Mouse (Mus musculus) kidney, adult 18-20 months (tissue): Measurements from ENCODE around the gene Fnbp1l.
A peak's percentile ranks its signal among the peaks of the same experiment; 100 is the strongest.

Experiments used
- DNase-seq: peaks from one replicate; pipeline ENCODE4 v3.0.0; 2021

The Fnbp1l gene

DNA sequence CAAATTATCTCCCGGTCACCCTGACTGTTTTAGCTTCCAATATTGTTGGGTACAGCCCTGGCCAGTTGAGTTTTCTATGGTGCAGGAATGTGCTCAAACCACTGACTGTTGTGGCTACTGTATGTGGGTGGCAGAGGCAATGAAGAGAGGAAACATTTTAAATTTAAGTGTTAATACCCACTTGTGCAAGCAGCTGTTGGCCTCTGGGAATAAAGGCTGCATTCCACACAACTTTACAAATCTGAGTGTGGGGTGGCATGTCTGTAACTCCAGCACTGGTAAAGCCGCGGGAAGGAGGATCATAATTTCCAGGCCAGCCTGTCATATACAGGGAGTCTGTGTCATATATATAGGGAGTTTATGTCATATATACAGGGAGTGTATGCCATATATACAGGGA, 99.2 kb downstream of the Fnbp1l start:
- no peak for DNase-seq

DNA sequence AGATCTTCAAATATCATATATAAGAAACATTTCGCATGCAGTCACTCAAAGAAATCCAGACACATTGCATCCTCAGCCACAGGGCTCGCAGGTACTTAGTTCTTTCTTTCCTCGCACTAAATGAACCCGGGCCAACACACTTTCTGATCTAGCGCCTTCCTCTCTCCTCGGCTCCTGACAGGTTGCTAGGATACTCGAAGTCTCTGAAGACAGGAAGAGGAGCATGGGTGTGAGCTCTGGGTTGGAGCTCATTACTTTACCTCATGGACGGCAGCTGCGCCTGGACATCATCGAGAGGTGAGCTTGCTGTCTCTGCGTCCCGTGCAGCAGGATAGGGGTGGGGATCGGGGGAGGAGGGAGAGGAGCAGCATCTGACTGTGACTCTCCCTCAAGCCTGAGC, 100.4 kb downstream of the Fnbp1l start:
- no peak for DNase-seq

DNA sequence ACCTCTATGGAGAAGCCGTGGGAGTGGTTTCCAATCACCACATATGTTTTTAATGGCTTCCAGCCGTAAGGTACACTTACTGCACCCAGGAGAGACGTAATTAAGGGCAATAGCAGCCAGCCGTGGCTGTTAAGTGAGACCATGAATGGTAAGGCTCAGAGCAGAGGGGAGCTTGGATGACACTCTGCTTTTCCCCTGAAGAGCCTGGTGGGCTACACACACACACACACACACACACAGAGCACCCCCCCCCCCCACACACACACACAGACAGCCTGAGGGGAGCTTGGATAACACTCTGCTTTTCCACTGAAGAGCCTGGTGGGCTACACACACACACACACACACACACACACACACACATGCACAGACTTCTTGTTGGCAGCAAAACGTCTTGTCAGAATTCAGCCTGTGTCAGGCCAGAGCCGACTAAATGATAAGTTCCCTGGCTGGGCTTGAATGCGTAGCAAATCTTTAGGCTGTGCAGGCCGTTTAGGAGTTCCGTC, 101.2 kb downstream of the Fnbp1l start:
- DNase-seq, result no peak

DNA sequence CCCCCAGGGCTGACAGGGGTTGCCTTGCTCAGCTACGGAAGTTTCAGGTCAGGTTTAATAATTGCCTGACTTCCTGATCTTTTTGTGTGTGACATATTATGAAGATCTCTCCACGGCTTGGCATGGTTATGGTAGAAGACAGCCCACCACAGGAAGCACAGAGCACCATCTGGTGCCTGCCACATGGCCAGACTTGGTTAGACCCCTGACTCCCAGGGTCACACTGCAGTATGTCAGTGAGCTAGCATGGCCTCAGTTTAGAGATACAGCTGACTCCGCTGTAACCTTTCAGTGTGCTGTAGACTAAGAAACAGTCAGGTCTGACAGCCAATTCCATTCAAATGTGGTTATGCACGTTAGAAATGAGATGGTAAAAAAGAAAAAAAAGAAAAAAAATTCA, 101.8 kb downstream of the Fnbp1l start:
- DNase-seq, result no peak

DNA sequence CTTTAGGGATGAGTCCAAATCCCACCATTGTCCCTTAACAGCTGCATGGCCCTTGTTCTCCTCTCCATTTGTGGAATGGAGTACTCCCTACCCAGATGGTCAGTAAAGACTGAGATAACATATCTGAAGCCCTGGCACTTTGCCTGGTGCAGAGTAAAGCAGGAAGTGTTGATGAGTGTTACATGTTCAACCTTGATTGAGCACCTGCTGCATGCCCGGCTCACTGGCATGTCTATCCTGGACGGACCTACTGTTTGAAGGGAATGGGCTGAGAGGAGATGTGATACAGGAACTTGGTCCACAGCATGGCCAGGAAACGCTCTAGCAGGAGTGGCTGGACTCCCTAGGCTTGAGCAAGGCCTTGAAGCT, 103.2 kb downstream of the Fnbp1l start:
- no peak for DNase-seq

DNA sequence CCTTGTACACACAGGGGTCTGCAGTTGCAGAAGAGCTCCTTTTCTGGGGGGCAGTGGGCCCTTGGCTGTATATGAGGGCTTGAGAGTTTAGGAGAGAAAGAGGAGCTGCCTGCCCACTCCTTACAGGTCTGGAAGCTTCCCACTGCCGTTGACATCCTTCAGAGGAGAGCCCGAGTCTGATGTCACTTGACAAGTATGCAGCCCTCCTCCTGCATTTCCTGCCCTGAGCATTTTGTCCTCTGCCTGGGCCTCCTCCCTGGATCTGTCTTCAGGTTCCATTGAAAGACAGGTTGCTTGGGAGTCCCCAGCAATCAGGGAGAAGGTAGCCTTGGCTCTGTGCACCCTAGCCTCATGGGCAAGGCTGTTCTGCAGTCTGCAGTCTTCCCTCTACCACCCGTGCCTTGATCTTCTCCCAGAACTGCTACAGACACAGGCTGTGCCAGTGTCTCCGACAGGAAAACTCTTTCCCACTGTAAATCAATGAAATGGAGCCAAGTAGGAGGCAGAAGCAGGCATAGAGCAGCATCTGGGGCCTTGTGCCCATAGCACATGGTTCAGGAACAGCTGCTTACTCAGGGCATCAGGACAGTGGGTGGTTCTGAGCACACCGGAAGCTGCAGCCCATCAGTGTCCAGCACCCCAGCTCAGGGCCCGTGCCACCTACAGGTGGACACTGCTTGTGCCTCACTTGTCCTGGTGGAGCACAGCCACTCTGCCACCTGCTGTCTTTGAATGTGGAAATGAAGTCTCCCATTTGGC, 103.8 kb downstream of the Fnbp1l start:
- no peak for DNase-seq

DNA sequence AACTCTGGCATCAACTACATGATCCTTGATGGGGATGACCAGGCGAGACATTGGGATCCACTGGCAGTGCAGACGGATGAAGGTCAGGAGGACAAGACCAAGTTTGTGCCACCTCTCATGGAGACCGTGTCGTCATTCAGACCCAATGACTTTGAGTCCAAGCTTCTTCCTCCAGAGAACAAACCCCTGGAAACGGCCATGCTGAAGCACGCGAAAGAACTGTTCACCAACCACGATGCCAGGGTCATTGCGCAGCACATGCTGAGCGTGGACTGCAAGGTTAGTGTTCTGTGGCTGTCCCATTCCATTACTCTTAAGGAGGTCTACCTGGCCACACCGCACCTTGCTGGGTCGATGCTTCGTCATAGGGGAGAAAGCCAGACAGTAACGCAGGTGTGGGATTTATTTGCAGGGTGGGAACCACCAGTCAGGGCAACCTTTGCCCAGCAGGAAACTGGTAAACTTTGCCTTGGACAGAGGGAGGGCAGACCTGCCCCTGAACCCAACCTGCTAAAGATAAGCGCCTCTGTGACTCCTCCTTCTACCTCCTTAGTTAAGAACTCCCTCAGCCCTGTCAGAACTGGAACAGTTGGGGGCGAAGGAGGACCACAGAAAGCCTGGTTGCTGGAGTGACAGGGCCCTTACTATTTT, 106.7 kb downstream of the Fnbp1l start:
- peak; percentile 61 for DNase-seq

DNA sequence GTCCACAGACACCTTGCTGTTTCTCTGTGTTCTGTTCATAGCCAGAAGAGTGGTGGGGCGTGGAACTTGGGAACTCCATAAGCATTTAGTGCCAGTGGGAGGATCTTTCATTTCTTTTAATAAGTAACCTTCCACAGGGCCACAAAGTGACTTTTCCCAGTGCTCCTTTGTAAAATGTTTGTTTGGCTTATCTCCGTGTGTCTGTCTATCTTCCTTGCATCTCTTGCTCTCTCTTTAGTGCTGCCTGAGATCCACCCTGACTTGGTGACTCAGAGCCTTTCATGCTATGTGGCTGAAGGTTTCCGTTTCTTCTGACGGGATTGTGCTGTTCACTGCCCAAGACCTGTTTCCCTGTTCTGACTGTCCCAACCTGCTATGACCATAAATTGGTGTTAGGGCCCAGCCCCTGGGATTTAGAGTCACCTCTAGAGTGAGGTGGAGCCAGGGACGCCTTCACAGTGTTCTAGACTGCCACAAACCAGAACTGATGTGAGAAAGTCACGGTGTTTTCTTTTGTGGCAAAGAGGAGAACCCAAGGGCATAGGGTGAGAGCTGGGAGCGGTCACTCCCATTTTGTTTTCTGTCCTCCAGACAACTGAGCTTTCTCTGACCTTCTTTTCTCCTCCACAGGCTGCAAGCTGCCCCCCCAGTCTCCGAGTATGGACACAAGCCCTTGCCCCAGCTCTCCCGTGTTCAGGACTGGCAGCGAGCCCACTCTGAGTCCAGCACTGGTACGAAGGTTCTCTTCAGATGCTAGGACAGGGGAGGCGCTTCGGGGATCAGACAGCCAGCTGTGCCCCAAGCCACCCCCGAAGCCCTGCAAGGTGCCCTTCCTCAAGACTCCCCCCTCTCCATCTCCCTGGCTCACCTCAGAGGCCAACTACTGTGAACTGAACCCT, 107.5 kb downstream of the Fnbp1l start:
- DNase-seq, result peak; percentile 78

DNA sequence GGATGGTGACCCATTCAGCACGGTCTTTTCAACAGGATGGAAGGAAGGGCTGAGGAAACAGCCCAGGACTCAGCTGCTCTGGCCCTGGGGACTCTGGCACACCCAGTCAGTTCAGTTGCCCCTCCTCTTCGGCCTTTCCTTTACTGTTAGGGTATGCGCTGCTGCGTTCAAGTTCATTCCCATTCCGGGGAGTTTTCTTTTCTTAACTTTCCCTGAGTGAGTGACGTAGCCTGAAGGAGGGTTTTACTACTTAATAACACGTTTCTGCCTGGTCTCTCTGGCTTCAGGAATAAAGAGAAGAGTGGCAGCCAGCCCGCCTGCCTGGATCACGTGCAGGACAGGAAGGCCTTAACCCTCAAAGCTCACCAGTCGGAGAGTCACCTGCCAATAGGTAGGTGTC, 108.6 kb downstream of the Fnbp1l start:
- DNase-seq, result peak; percentile 62

DNA sequence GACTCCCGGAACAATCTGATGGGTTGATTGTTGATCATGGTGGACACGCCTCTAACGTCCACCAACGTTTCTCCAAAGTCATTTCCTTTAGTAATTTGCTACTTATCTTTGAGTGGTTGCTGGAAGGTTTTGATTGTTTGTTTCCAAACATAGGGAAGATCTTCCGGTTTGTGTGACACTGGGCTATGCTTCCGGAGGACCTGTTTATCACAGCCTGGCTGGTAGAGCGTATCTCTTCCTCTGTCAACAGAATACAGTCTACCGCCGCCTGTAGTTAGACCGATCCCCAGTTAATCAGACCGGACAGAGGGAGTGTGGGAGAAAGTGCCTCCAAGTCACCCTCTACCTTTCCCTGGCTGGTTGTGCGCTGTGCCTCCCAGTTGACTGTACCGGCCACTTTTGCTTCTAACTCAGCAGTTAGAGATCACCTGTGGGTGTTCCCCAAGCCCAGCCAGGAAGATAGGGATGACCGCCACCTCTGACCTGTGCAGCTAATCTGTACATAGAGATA, 109.2 kb downstream of the Fnbp1l start:
- peak; percentile 59 for DNase-seq

DNA sequence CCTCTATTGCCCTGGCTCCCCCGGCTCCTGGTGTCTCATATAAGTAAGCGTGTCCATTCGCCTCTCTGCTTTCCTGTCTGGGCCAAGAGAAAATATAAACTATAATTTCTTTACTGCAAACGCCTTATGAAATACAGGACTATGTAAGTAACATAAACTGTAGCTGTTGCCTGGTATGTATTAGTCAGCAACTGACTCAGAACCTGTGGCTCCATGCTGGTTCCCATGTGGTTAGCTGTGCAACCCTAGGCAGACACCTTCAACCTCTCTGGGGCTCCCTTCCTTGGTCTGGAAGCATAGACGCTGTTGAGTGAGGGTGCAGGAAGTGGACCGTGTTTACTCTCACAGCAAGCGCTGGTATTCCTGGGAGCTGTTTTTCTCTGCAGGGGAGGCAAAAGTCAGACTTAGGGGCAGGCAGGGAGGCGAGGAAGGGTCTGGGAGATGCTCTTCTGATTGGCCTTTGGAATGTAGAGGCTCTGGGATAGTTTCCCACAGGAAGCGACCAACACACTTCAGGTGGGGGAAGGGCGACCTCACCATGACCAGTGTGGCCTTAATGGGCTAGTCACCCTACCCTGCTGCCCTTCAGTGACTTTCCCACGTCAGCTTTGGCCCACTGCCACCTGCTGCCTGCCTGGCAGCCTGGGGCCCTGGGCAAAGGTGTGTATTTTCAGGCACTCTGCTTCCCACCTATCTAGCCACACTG, 109.8 kb downstream of the Fnbp1l start:
- peak; percentile 94 for DNase-seq

DNA sequence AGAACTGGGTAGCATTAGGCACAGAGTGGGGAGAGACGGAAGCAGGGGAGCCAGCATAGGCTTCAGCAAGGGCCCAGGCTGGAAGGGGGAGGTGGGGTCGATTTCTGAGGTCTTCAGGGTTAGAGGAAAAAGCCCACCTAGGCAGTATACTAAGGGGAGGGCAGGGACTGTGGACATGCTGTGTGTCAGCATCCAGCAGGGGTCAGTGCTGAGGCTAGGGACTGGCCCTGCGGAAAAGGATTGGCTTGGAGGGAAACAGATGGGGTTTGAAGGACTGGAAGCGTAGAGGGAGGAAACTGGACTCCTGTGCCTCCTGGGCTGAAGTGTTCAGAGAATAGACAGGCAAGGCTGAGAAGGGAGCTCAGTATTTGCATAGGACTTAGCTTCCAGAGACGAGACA, 110.4 kb downstream of the Fnbp1l start:
- DNase-seq, result peak; percentile 81

DNA sequence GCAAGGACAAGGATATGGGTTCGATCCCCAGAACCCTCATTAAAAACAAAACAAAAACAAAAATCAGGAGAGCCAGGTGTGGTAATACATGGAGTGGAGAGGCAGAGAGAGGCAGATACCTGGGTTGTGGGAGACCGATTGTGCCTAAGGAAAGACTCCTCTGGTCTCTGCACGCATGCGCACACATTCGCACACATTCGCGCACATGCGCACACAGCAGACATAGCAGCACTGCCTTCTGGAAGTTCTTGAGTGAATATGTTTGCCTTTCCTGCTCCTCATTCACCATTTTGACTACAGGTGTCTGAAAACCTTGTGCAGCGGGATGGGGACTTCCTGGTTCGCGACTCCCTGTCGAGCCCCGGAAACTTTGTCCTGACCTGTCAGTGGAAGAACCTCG, 111.7 kb downstream of the Fnbp1l start:
- no peak for DNase-seq

DNA sequence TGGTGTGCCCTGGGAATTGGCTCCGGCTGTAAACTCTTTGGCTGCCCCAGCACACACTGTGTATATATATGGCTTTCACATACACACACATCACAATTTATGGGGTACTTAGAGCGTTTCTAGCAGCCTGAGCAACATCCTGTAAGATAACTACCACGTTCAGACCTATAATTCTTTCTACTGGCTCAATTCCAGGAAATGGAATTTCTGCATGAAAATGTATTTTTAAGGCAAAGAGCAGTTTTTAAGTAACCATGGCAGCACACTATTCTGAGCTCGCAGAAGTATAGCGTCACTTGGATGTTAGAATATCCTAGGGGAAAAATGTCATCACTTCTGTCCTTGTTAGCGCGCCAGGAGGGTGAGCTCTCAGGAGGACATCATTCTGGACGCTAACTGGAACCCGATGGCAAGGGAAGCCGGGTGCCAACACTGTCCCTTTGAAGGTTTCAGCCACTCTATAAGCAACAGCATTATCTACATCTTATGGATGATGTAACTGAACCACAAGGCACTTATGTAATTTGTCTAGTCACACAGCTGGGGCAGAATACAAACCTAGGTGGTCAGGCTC, 113.1 kb downstream of the Fnbp1l start:
- no peak for DNase-seq

DNA sequence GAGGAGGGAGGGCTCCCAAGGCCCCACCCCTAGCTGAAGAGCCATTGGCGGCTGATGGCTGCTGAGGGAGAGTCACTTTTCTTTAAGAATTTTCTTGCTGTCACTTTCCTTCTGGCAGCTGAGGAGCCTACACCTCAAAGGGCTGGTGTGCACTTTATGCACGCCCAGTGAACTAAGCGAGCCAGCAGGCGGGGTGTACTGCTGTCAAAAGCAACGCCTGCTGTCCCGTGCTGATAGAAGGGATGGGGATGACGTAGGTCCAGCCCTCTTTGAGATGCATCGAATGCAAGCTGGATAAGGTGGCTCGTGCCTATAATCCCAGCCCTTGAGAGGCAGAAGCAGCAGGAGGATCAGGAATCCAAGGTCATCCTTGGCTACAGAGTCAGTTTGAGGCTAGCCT, 118.6 kb downstream of the Fnbp1l start:
- DNase-seq, result no peak

DNA sequence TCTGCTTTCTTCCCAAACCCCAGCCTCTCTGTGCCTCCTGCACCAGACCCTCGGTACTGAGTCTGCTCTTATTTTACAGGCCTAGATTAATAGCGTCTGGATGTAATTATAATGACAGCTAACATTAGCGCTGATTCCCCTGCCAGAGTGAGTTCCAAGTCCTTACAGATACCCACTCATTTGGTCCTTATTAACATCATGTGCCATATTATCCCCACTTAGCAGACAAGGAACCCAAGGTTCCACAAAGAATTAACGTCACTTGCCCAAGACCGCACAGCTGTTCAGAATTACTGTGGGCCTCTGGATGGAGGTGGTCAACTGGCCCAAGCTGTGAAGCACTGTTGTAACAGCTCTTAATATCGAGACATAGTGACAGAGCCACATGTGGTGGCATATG, 119.9 kb downstream of the Fnbp1l start:
- DNase-seq, result no peak

DNA sequence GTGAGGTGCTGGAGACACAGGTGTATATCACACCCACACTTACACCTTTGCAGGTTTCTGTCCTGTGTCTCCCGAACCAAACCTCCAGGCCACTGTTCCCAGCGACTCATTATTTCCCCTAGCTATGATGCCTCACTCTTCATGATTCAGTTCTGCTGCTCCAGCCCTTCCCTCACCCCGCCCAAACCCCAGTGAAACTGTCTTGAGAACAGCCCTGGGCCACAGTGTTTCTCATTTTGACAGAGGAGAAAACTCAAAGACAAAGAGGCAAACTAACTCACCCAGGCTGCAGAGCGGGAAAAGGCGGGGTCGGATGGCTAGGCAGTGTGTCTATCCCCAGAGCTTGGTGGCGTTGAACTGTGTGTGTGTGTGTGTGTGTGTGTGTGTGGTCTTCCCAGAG, 121.0 kb downstream of the Fnbp1l start:
- no peak for DNase-seq

DNA sequence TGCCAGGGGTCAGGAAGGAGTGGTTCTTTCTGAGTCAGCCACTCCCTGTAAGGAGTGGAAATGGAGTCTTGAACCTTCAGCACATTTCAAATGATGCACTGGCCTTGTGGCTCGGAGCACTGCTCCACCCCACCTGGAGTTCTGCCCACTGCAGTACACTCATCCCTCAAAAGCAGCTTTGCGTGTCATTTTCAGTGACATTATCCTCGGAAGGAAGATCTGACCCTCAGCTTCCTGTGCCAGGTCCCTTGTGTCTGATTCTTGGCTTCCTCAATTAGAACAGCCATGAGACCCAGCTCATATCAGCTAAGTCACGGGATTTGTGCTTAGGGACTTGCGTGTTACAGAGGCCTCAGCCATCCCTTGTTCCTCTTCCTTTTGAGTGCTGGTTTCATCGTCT, 121.6 kb downstream of the Fnbp1l start:
- DNase-seq, result no peak

DNA sequence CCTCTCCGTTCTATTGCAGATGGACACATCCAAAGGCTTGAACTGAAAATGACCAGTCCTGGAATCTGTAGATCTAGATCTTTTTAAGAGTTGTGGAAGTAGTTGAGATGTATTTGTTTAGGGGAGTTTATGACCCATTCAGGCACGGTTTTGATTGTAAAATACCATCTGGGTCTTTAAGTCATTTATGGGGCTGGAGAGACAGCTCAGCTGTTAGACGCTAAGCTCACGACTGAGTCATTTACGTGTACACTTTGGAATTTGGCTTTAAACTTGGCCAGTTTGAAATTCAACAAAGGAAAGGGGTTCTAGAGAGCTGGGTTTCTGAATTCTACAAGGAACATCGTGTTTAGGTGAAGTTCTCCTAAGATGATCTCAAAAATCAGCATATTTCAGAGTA, 124.8 kb downstream of the Fnbp1l start:
- no peak for DNase-seq

DNA sequence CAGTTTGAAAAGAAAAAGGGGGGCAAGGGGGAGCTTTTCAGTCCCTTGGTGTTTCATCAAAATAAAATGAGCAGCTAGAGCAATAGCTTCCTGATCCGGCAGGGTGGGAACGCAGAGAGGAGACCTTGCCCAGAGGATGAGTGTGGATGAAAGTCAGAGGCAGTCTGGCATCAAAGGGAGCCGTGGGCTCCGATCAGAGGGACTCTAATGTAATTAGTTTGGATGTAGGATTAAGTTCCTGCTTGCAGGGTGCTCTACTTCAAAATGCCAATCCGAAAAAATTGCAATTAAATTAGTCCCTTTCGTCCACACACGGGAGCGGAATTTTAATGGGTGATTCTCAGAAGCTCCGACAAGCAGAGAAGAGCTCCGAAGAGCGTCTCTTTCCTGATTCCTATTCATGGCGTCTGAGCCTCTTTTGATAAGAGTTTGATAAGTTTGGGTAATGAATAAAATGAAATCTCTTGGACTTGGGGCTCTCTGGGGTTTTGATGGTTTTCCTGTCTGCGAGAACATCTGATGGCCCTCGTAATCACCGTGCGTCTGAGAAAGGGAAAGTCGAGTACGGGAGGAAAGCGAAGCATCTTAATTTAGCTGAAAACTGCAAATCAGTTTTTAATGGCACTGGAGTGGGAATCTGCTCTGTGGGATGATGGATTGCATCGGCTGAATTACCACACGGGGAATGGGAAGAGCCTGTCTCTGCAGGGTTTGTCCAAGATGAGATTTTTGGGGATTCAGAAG, 126.5 kb downstream of the Fnbp1l start:
- no peak for DNase-seq

DNA sequence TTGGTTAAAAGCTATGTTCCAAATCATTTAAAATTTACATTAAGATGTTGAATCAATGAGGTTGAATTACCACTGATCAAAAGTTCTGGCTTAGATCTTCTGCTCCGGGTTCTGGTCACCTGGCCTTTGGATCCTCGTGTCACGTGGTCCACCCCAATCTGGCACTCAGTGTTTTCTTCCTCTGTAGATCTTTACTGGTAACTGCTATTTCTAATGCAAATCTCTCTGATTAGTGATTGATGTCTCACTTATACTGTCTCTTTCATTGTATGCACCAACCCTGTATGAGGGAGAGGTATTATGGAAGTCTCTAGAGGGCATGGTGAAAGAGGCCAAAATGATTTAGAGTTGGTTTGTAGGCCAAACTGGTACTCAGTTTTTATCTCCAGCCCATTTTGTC, 127.5 kb downstream of the Fnbp1l start:
- DNase-seq, result no peak

DNA sequence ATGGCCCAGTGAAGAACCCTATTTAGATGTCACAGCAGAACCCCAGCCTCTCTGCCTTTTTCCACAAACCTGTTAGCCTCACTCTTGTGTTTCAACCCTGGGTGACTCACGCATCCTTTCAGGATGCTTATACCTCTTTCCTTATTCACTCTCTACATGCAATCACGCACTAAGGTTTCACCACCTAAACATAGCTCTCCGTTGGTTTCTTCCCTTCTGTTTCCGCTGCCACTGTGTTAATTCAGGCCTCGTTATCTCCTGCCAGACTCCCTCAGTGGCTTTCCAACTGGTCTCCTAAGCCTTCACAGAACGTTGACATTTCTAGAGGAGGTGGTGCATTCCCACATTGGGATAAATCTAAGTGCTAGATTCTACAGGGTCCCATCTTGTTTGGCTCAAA, 128.9 kb downstream of the Fnbp1l start:
- no peak for DNase-seq
